In genomic region chr6:3511612-3512011, GRCm38 (mm10) we compare ENCODE assay signal across 12 mouse cellular contexts. TPM values are rescaled to one million over a fixed set of nuclear protein-coding genes. Genes with fewer than 3 reads are reported as not detected.
DNase-seq lines count a peak whose midpoint lies in the region; ATAC-seq lines count a peak whose summit lies in the region.
"Had no signal": no experiment of that assay in that cellular context is flagged by ENCODE, and none has a peak within 500 bp of the region (broad histone marks: within the 10 kb centered on the region; RNA-seq: fewer than 3 reads in every experiment).

No protein-coding gene starts in this region.

- peak overlapping the region; percentile 44 for H3K9ac ChIP-seq in forebrain, embryonic 12.5 days

- H3K9me3 ChIP-seq in forebrain, embryonic 12.5 days = no peaks in the 10 kb centered on the region

- no peaks in the 10 kb centered on the region for H3K36me3 ChIP-seq in forebrain, embryonic 12.5 days (replicated peaks)

- peak overlapping the region; percentile 44 for H3K4me2 ChIP-seq in forebrain, embryonic 12.5 days
- H3K4me2 ChIP-seq: heart, embryonic 11.5 days had no signal

- peaks cover 24% of the 10 kb centered on the region for H3K4me1 ChIP-seq in forebrain, embryonic 12.5 days

- H3K27me3 ChIP-seq in forebrain, embryonic 12.5 days = no peaks in the 10 kb centered on the region

- H3K4me3 ChIP-seq in forebrain, embryonic 12.5 days (replicated peaks) = peak overlapping the region; percentile 13; the same call in 1 of the 2 replicates

- 27% methylated on average over 11 of the region's 11 CpGs for WGBS in forebrain, embryonic 12.5 days

- DNase-seq in adrenal gland, adult 2 months = peak; percentile 38
- no peak for DNase-seq in adrenal gland, adult 8-10 months
- peak; percentile 25 to 56 for DNase-seq in cerebellum, adult 18-20 months
- peak; percentile 11 for DNase-seq in mesoderm, embryonic 11.5 days (ENCODE audit: low read depth, low spot score)
- DNase-seq in thymus, postnatal 0 days (ENCODE audit: low spot score) = no peak
- no peak for DNase-seq in ovary, adult 18-20 months (ENCODE audit: low spot score)
- DNase-seq in gastrocnemius, adult 8-10 months (ENCODE audit: low spot score in 2 of 2) = no peak
- DNase-seq: lung, postnatal 14 days had no signal

- peak overlapping the region; percentile 88 for H3K27ac ChIP-seq in forebrain, embryonic 12.5 days
- H3K27ac ChIP-seq: kidney, postnatal 0 days had no signal

- ATAC-seq in forebrain, embryonic 12.5 days (ENCODE audit: low FRiP score) = peak; percentile 55

RNA-seq across cellular contexts. Expression of gene Vps50, which starts 13.4 kb away (rescaled TPM):
- total RNA-seq in adrenal gland, adult 2 months (2021) = 10 to 100 TPM; 17.7 to 24.2 TPM
- polyA plus RNA-seq in adrenal gland, adult 2 months (2012; rRNA removed) = 0.66 and 0.98 TPM in 2 replicates
- 10 to 100 TPM; 20.1 to 32.6 (median 26.9) TPM for total RNA-seq in adrenal gland, adult 8-10 months (2022)
- polyA plus RNA-seq in forebrain, embryonic 12.5 days (2016; fragmentation: Nextera tagmentation; extraction: Ambion mirVana) = 47.1 and 48.1 TPM in 2 replicates
- polyA plus RNA-seq in thymus, postnatal 0 days (2015; fragmentation: Nextera tagmentation; extraction: Ambion mirVana) = 18.0 and 18.9 TPM in 2 replicates
- 10 to 100 TPM; 20.1 to 24.6 (median 21.3) TPM for total RNA-seq in gastrocnemius, adult 8-10 months (2022)

RNA-seq across cellular contexts. Expression of gene Hepacam2, which starts 13.5 kb away (rescaled TPM):
- total RNA-seq in adrenal gland, adult 2 months (2021) = under 1 TPM; 0.31 to 0.55 TPM
- polyA plus RNA-seq in adrenal gland, adult 2 months (2012; rRNA removed) = 0.27 and 0.32 TPM in 2 replicates
- under 1 TPM; 0.34 to 0.61 (median 0.47) TPM for total RNA-seq in adrenal gland, adult 8-10 months (2022)
- polyA plus RNA-seq in forebrain, embryonic 12.5 days (2016; fragmentation: Nextera tagmentation; extraction: Ambion mirVana) = 2.3 and 2.7 TPM in 2 replicates
- 0.93 and 0.94 TPM in 2 replicates for polyA plus RNA-seq in thymus, postnatal 0 days (2015; fragmentation: Nextera tagmentation; extraction: Ambion mirVana)
- total RNA-seq in gastrocnemius, adult 8-10 months (2022) = under 1 TPM in 3 of 4 experiments, not detected in 1; 0.12 to 0.43 (median 0.16) TPM
- total RNA-seq: common myeloid progenitor, adult 5-6 weeks had no signal

Comparison
In these comparisons a context has a peak if more than half of its experiments do, and no peak if none do; other contexts are left out.
1. DNase-seq: peak in adrenal gland, adult 2 months (single experiment), cerebellum, adult 18-20 months (2 of 2) and mesoderm, embryonic 11.5 days (single experiment); none in adrenal gland, adult 8-10 months (single experiment), thymus, postnatal 0 days (single experiment), ovary, adult 18-20 months (single experiment) and gastrocnemius, adult 8-10 months (0 of 2).